Mouse (Mus musculus) lung, postnatal 4 days (tissue): ENCODE results near the gene Fuom.

Source experiments
- DNase-seq, 2 experiments: peaks; one replicate each; pipeline ENCODE4 v3.0.0; 2021

Gene Fuom

DNA sequence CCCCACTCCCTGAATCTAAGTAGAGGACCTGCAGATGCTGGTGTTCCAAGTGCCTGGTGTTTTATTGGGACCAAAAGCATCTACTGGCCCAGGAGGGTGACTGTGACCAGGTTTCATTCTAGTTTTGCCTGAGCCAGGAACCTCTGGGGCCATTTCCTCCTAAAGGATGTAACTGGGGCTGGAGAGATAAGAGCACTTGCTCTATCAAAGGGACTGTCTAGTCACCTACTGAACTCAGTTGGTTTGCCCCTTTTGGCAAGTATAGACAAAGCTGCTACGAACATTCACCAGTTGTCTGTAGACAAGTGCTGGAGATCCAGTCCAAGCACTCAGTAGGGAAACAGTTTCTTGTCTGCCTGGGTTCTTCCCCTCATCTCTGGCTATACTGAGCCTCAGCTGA is 3.8 kb downstream of the Fuom start:
- DNase-seq: no peak

DNA sequence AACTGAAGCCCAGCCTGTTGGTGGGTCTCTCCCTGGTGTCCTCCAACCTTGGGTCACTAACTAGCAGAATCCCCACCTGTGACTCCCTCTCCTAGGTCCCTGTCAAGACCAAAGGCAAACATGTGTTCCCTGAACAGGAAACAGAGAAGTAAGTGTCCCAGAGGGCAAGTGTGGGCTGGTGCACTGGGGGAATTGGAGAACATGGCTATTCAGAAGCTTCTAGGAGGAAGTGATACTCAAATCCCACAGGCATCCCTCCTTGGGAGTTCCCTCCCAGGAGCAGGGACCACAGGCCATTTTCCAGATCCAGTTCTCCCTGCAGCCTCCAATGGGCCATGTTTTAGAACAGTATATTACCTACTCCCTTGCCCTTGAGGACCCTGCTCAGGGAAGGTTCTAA is 6.2 kb downstream of the Fuom start:
- DNase-seq: no peak

DNA sequence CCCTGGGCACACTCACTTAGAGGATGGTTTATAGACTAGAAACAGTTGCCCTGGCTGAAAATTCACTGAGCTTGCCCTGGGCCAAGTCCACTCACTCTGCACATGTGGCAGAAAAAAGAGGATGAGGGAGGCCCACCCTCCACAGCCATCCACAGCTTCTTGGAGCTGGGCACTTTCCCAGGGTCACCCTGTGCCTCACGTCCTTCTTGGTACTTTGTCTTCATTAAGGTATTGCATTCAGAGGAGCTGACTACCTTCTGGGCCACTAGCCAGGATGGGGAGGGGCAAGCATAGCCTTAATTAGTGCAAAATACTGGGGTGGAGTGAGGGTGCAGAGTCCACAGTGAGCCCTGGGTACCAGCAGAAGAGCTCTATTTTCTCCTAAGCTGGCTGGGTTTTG is 6.7 kb downstream of the Fuom start:
- no peak for DNase-seq

DNA sequence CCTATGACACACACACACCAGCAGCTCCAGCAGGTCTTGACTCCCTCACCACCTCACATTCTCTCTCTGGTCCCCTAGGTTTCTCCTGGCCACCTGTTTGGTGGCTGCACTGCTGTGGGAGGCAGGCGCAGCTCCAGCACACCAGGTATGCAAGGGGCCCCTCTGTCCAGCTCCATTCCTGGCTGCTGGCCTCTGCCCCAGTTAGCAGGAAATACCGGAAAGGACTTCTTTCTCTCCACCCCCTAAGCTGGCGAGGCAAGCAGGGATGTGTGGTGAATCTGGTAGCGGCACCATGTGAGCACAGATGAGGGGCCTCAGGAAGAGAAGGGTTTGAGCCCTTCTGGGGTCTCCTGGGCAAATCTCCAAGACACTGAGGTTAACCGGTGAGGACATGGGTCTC is 7.3 kb downstream of the Fuom start:
- no peak for DNase-seq

DNA sequence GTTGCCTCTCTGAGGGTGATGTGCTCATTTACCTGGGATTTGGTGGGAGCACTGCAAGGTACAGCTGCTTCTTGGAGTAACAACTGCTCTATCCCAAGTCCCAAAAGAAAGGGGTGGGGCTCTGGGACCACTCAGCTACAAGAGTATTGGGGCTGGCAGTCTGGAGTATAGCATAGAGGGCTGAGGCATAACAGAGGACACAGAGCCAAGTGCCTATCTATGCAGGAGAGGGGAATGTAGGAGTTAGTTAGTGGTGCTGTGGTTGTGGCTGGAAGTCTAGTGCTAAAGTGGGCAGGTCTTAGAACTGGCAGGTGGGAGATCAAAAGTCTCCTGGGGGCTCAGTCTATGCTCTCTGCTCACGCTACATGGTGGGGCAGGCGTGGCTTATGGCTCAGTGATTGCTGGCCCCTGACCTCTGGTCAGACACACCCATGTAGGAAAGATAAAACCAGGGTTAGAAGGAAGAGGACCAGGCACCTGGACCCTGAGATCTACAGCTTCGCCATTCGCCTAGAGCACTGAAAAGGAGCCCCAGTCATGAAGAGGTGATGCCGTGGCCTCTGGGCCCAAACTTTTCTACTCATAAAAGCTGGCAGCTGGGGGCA is 9.2 kb downstream of the Fuom start, which contains the start of gene Prap1:
TSS of gene Prap1 (plus strand) at position 472 of the 605 bp plus-strand sequence.
- DNase-seq: no peak

DNA sequence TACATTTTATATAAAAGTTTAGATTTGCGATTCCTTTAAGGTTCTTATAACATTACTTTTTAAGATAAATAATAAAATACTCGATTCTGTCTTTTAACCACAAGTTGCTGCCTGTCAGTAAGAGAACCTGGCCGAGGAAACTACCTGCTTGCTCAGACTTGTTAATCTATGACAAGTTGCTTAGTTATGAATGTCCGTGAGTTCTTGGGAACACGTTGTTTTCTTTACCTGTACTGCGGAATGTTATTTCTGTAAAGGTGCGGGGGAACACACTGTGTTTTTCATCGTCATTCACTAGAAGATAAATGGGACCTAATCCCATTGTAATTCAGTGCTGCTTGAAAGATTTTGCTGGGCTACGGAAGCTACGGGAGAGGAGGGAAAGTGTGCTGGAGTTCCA is 11.6 kb downstream of the Fuom start:
- DNase-seq: no peak

DNA sequence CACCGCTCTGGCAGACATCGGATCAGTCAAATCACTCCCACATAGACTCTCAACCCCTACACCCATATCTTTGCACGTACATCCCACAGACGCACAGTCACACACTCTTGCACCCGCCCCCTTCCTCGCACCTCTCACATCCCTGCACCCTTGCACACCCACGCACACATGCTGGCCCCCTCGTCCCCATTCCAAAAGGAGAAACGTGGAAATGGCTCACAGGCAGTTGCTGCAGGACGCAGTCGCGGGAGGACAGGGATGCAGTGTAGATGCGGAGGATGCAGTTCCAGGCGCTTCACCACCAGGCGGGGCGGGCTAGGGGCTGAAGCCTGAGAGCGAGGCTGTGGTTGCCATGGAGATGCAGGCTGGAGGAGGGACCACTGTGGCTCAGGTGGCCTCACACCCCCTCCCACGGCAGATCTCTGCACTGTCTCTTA is 20.0 kb downstream of the Fuom start, which contains the start of gene Caly:
TSS of gene Caly (minus strand) at position 307 of the 437 bp plus-strand sequence.
- DNase-seq: peak; percentile 18 to 34

DNA sequence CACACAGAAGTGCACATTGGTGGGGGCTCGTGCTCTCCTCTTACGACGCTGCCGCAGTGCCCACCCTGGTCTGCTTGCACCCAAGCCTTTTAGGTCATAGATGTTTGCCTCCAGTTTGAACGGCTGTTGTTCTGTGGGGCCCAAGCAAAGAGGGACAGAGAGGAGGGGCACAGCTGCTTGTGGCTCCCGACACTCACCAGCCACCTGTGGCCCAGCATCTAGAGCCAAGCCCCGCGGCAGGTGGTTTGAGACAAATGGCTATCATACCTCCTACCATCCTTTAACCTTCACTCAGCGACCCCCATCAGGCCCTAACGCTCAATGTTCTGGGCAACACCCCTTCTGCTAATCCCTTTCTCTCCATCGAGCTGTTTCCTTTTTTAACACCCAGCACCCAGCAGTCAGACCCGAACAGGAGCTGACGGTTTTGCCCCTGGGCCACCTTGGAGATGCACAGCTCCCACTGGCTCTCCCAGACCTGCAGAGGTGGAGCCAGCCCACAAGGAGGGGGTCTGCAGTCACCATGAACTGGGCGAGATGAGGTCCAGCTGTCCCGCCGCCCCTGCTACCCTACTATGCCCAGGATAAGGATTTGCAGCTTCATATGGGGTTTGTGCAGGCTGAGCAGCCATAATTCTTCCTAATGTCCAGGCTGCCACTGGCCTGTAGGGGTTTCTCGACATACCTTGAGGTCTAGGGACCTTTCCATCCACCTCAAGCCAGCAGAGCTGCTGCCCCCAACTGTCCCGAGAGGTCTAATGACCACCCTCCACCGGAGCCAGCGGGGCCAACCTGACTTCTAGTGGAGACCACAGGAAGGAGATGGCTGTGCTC is 20.6 kb downstream of the Fuom start:
- no peak for DNase-seq

DNA sequence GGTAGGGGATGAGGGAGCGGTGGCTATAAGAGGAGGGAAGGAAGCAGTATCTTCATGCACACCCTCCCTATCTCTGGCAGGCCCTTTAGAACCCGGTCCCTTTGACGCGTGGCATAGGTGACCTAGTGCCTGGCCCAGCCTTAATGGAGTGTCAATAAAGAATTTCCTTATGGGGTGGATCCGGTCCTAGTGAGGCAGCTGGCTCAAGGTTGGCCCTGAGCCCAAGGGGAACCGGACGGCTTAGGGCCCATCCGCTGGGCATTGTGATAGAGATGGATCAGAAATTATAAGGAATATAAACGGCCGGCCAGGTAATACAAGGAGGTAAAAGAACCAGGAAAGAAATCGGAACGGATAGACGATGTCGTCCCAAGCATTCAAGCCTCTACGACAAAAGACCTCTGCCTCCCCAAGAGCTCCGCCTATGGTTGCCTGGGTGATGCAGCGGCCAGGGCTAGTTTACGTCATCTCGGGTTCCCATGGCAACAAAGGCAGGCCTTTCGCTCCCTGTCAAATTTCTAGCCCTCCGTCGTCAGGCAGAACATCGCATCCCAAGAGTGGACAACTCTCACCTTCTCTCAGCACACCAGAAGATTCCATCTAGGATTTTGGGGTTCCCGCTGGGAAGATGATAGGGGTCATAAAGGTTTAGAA is 21.6 kb downstream of the Fuom start:
- DNase-seq: peak; percentile 66 to 71

DNA sequence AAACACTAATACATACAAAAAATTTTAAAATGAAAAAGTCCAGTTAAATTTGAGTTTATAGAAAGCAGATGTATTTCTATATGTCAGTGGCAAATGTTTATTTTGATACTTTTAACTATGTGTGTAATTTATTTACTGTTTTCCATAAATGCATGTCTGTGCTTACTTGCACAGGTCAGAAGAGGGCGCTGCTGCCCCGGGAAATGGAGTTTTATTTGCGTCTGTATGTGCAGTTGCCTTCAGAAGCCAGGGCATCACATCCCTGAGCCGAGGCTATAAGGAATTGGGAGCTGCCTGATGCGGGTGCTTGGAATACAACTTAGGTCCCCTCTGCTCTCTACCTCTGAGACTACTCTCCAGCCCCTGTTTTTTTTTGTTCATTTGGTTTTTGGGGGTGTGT is 23.5 kb downstream of the Fuom start:
- peak; percentile 66 to 73 for DNase-seq

DNA sequence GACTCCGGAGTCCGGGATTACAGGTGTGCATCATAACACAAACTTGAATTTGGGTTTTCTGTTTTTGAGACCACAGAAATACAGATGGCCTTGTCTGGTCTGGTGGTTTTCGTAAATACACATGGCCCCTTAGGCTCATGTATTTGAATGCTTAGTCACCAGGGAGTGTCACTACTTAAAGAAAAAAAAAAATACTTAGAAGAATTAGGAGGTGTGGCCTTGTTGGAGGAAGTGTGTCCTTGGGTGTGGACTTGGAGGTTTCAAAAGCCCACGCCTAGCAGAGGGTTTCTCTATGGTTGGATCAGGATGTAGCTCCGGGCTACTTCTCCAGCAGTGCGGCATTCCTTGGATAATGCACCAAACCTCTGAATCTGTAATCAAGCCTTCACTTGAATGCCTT is 24.5 kb downstream of the Fuom start:
- DNase-seq: no peak

DNA sequence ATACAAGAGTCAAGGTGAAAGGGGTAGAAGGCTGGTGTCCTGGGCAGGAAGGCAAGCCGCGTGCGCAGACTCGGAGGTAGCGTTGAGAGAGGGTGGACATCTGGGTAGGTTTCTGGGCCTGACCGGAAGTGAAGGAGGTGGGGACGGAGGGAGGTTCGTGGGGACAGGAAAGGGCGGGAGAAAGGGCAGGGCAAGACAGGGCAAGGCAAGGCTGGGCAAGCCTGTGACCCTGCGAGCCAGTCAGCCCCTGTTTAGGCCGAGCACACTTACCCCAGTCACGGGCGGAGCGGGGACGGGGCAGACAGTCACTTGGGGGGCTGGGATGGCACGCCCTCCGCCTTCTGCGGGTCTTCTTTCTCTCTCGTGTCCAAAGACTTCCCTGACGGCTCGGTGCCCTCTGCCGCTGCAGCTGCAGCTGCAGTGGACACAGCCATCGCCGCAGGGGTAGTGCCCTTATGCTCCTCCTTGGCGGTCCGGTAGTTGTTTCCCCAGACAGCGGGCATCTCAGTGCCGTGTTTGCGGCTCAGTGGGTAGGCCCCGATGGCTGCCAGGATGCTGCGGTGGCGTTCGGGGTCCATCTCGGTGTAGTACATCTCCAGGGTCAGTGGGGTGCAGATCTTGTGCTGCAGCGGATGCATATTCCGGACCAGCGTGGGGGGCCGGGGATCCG is 32.1 kb downstream of the Fuom start:
- peak in 1 of 2 experiments; percentile 33 for DNase-seq

DNA sequence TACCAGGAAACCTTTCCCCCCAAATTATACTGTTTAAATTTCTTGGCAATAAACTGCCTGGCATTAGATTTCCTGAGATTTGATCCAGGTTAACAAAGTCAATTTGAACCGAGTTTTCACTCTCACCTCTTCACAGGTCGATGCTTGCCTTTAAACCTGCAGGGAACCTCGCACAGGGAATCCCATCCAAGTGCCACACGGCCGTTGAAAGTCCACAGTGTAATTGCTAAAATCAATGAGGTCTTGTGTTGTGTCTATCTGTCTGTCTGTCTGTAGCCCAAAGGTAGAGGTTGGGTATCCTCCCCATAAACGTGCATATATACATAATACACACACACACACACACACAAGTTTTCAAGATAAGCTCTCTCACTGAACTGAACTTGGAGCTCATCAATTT is 34.8 kb downstream of the Fuom start:
- no peak for DNase-seq

DNA sequence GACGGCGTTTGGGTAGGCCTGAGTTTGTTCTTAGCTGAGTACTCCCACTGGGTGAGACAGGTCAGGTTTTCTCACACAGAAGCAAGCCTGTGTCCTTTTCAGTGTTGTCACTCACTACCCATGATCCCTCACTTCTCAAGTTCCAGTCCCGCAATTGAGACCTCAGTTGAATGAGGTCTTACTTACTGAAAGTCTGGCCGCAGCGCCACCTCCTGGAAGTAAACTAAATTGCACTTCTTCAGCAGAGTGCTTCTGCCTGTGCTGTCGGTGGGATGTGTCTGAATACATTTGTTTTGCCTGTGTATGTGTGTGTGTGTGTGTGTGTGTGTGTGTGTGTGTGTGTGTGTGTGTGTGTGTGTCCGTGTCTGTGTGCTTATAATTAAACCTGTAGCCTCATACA is 39.1 kb downstream of the Fuom start:
- DNase-seq: peak; percentile 41 to 66

DNA sequence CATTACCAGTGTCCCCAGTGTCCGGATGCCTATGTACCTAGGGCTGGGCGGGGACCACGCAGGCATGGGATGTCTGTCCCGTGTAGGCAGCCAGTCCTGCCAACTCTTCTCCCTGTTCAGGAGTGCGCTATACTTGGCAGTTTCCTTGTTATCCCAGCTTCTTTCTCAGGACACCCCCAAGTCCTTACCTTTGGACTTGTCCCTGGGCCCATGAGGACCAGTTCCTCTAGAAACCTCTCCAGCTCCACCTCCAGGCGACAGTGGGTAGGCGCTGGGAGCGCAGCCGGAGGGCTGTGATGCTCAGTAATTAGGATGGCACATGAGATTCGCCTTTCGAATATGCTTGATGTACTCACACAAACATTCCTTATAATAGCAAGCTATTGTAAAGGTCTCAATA is 39.9 kb downstream of the Fuom start:
- peak; percentile 28 to 32 for DNase-seq

DNA sequence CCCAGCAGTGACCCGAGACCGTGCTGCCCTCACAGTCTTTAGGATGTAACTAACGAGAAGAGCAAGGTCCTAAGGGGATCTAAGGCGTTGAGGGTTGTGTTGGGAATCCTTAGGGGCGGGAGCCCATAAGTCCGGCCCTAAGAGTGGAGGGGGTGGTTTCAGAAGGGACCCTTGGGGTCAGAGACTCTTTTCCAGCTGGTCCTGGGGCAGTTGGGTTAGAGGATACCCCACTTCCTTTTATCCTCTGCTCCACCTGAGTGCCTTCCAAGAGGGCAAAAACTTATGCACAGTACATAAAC is 40.5 kb downstream of the Fuom start:
- no peak for DNase-seq

DNA sequence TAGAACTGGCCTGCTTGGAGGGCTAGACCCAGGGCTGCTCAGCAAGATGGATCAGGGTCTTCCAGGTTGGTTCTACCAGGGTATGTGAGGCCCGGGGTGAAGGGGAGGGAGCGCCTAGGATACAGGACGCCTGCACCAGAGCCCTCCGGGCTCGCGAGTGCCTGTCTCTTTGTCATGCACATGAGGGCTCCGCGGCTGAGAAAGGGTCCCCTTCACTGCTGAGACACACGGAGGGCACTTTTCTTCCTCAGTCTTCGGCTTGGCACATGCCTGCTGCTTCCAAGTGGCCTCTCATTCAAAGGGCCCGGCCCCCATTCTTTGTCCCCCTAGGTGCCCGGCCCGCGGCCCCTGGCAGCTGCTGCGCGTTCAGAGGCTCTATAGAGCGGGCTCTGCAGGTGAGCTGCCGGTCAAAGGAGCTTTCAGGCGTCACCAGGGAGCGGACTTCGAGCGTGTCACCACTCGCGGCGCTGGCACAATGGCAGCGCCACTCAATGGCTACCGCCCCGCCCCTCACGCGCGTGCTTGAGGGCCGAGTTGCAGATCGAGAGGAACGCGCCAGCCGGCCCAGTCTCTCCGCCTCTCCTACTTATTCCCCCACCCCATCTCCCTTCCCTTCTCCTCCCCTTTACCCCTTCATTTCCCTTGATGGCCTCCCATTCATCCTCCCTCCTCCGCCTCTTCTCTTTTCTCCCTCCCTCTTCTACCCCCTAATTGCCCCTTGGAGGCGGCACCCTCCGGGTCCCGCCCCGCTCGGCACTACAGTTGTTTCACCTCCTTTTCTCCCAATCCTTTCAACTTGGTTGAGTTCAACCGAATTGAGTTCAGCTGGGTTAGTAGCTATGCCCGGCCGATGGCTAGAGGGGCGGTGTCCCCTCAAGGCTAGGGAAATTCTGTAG is 41.1 kb downstream of the Fuom start:
- DNase-seq: peak; percentile 35 to 46

DNA sequence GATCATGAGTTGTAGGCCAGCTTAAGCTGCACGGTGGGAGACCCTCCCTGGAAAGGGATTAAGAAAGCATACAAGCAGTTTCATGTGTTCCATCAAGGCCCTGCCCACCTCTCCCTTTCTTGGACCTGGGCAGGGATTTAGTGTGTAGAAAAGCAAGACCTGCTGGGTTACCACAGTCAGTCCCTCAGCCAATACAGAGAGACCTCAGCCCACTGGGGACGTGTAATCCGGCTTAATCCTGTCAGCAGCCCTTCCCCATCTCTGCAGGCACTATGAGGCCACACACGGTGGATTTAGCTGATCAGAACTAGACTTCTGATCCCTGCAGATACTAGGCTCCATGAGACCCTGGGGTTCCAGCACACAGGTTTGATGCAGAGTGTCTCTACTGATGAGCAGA is 42.6 kb downstream of the Fuom start:
- no peak for DNase-seq

DNA sequence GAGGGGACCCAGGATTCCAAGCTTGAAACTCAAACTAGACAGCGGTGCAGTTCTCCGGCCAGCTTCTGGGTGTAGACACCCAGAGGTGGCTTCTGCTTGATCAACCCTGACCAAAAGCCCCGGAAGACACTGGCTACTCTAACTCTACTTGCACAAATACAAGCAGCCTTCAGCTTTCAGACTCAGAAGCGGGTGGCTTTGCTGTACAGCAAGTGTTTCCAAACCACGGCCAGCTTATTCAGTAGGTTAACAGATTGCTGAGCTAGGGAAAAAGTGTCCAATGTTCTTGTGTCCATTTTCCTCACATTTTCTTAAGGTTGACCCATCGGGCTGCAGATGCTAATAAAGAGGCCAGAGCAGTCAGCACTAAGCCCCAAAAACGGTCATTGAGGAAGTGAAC is 43.7 kb downstream of the Fuom start:
- DNase-seq: no peak

DNA sequence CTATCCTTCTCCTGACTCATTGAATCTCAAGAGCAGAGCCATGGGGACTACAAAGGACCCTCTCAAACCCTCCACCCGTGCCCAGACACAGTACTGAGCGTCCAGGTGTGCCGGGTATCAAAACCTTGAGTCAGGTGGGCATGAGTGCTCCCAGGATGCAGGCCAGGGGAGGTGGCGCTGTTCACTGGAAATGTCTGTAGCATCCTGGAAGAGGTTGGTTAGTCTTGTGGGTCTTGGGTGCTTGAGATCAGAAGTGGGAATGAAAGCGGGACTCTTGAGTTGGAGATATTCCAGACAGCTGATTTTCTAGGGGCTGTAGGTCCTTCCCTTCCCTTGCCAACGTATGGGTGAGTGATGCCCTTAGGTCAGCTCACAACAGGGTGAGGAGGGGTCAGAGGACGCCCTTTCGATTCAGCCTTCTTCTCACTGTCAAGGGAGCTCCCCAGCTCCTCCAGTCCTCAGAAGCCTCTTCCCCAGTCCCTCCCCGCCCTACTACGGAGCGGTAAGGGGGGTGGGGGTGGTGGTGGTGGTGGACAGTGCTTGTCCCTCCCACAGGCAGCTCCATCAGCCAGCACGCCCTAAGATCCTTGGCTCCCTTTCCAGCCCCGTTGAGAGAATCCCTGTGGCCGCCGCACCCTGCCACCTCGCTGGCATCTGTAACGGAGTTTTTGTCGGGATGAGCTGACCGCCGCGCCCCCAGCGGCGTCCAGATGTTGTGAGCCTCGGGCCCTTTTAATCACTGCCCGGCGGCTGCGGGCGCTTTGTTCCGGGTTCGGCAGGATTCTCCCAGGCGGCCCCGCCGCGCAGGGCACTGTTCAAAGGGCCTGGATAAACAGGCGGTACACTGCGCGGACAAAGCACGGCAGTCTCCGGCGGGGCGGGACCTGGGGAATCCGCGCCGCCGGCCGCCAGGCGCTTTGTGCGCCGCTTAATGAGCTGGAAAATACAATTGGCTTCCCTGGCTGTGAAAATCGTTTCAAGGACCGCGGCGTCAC is 44.5 kb downstream of the Fuom start:
- DNase-seq: peak; percentile 40 to 50

DNA sequence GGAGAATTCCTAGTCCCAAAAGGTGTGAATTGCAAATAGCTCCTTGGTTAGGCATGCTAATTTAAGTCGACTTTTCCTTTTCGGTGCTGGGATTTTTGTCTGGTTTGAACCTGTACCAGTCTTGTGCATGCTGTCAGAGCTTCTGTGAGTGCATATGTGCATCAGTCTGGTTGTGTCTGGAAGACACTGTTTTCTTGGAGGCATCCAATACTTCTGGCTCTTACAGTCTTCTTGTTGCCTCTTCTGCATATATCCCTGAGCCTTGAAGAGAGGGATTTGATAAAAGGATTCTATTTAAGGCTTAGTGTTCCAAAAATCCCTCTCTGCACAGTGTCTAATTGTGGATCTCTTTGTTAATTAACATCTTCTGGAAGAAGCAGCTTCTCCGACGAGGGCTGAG is 48.1 kb downstream of the Fuom start:
- DNase-seq: no peak
